Mouse (Mus musculus) cortical plate, adult 2 months (tissue): ENCODE data around the gene Zbtb20. TPM values are rescaled to one million over a fixed set of nuclear protein-coding genes. Genes with fewer than 3 reads are reported as not detected.
A peak's percentile ranks its signal among the peaks of the same experiment; 100 is the strongest.

Experiments used
- H3K27ac ChIP-seq: fragments of 200-500 bp; 2 replicates; pipeline ENCODE4 v1.5.1; 2012; ENCODE audit warnings: low read length, control low read depth, inconsistent platforms; ENCODE audit not compliant: insufficient read depth
- H3K4me1 ChIP-seq: fragments of 200-500 bp; 2 replicates; pipeline ENCODE4 v1.6.1; 2011; ENCODE audit warnings: low read length; ENCODE audit not compliant: control insufficient read depth, insufficient read depth
- H3K4me3 ChIP-seq: fragments of 200-500 bp; 2 replicates; pipeline ENCODE4 v1.5.1; 2011; ENCODE audit warnings: mild to moderate bottlenecking, low read length, control low read depth; ENCODE audit not compliant: insufficient read depth
- CTCF ChIP-seq: fragments of 200-500 bp; IDR thresholded peaks from 2 replicates; pipeline ENCODE4 v1.5.1; 2011; ENCODE audit warnings: mild to moderate bottlenecking, control low read depth, low read length; ENCODE audit not compliant: insufficient read depth; ENCODE audit errors: extremely low read depth
- POLR2A ChIP-seq: fragments of 200-500 bp; IDR thresholded peaks from 2 replicates; pipeline ENCODE4 v1.6.1; 2011; ENCODE audit warnings: mild to moderate bottlenecking, low read length, control low read depth; ENCODE audit not compliant: insufficient read depth; ENCODE audit errors: extremely low read depth
- polyA plus RNA-seq: library from polyadenylated mRNA; depleted of rRNA; stranded (reverse); fragments of >200 nt; gene quantifications from 2 replicates; pipeline ENCODE4 v1.2.3, GENCODE M21; 2012; rRNA removed

Zbtb20 gene
- polyA plus RNA-seq: 13.1 and 15.7 TPM in 2 replicates

DNA sequence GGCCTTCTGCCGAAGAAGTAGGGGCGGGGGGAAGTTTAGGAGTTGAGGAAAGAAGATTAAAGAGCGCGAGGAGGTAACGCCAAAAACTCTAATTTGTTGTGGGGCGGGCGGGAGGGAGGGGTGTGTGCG is at the start of gene Zbtb20:
Zbtb20 (plus strand) TSS at position 30 of the 129 bp plus-strand sequence.
- H3K27ac ChIP-seq: peak within 1 kb of the TSS; percentile 88
- TF ChIP-seq POLR2A (no peak), CTCF (no peak)
- peaks cover 1% of the 10 kb centered on the region; the same call in 1 of the 2 replicates for H3K4me1 ChIP-seq
- peak within 1 kb of the TSS; percentile 60 for H3K4me3 ChIP-seq

DNA sequence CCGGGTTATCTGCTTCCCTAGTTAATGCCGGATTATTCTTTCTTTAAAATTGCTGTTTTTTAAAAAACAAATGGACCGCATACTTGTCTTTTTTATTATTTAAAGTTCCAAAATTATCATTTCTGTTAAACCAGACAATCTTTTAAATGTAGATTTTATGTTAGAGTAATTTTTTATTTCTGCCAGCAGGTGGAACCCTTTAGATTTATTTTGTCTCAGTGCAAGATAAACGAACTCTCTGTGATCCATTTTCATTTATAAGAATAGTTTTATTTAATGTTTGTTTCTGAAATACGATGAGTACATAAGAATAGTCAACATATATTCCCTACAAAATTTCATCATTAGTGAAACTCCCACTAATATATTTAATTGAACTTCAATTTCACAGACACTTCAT is 39.7 kb upstream of the Zbtb20 start:
- H3K27ac ChIP-seq: no peak overlapping the region
- H3K4me3 ChIP-seq: no peak overlapping the region
- no peak for TF ChIP-seq CTCF
- no peak for TF ChIP-seq POLR2A
- no peaks in the 10 kb centered on the region for H3K4me1 ChIP-seq

DNA sequence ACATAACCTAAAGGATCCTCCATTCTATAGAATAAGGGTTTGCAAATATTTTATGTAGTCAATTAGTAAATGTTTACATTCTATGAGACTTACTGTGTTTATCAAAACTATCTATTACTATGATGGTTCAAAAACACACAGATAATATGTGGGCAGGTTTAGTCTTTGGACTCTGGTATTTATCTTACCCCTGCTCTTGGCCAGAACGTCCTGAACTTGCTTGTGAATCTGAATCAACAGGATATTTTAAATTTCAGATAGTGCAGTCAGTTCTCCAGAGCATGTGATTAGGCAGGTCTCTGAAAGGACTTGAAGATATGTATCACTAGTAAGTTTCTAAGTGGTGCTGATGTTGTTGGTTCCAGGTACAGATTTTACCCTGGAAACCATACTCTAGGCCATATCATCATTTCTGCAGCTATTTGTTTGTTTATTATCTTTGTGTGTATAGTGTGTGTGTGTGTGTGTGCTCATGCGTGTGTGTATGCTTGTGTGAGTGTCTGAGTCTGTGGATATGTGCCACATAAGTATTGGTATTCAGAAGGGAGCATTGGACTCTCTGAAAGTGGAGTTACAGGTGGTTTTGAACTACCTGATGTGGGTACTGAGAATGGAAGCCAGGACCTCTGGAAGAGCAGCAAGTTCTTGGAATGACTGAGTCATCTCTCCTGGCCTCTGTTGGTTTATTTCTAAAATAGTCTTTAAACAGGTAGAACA is 39.1 kb upstream of the Zbtb20 start:
- Histone ChIP-seq H3K27ac (no peak overlapping the region), H3K4me1 (no peaks in the 10 kb centered on the region), H3K4me3 (no peak overlapping the region)
- TF ChIP-seq POLR2A (no peak), CTCF (no peak)

DNA sequence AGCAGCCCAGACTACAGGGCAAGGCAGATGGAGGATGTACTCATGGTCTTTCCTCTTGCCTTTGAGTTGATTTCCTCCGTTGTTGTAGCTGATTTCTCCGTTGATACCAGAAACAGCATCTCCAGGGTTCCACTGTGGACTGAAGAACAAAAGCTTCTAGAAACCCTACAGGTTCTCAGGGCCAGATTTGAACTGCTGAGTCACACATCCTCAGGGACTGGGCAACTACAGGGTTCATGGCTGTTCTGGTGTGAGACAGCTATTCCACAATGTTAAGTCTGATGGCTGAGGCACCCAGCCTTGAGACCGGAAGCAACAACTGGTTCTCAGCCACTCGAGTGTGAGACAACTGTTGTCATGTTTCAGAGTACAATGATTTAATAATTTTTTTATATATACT is 37.5 kb upstream of the Zbtb20 start:
- TF ChIP-seq CTCF (no peak), POLR2A (no peak)
- H3K4me1 ChIP-seq: no peaks in the 10 kb centered on the region
- H3K4me3 ChIP-seq: no peak overlapping the region
- no peak overlapping the region for H3K27ac ChIP-seq

DNA sequence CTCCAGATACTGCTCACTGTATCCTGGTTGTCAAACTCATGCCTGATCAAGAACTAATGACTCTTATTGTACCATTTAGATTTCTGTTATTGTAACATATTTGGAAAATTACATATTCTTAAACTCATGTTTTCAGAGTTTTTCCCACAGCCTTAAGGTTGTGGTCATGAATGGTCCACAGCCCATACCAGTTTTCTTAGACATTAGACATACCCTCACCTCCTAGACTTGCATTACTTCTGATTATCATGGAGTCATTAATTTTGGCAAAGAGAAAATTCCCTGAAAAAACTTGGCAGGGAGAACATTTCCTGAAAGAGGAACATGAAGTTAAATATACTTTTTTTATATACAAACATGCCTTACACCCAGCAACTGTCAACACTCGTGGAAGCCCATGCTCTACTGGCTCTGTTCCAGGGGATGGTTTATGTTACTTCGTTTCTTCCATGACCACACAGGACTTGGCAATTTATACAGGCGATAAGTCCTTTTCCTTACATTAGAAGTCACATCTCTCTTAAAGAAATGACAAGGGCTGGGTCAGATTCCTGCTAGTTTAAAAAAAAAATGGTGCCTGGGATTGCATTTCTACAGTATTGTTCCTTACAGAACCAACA is 18.0 kb upstream of the Zbtb20 start:
- H3K4me1 ChIP-seq: no peaks in the 10 kb centered on the region
- no peak overlapping the region for H3K4me3 ChIP-seq
- H3K27ac ChIP-seq: no peak overlapping the region
- TF ChIP-seq CTCF (no peak), POLR2A (no peak)

DNA sequence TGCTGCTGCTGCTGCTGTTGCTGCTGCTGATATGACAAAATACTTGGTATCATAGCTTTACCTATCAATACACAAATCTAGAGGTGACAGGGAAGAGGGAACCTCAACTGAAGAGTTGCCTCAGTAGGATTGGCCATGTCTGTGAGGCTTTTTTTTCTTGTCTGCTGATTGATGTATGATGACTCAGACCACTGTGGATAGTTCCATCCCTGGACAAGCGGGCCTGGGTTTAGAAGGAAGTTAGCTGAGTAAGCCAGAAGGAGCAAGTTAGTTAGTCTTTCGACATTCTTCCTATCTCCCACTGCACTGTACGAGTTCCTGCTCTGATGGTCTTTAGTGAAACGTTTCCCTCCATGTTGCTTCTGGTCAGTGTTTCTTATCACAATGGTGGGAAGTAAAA is 16.4 kb upstream of the Zbtb20 start:
- H3K27ac ChIP-seq: no peak overlapping the region
- H3K4me1 ChIP-seq: no peaks in the 10 kb centered on the region
- H3K4me3 ChIP-seq: no peak overlapping the region
- TF ChIP-seq CTCF (no peak), POLR2A (no peak)

DNA sequence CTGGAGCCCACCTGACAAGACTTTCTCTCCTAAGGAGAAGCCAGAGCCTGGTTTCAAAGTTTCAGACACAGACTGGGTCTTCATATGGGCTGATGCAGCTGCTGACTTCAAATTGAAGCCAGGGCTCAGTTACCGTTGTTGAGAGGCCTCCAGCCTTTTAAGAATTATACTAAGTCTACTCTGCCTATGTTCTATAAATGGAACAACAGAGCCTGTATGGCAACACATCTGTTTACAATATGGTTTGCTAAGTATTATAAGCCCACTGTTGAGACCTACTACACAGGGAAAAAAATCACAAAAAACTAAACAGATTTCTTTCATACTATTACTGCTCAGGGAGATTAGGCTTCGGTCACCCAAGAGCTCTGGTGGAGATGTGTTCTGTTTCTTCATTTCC is 12.4 kb upstream of the Zbtb20 start:
- TF ChIP-seq POLR2A: no peak
- no peak for TF ChIP-seq CTCF
- H3K27ac ChIP-seq: no peak overlapping the region
- H3K4me1 ChIP-seq: no peaks in the 10 kb centered on the region
- no peak overlapping the region for H3K4me3 ChIP-seq

DNA sequence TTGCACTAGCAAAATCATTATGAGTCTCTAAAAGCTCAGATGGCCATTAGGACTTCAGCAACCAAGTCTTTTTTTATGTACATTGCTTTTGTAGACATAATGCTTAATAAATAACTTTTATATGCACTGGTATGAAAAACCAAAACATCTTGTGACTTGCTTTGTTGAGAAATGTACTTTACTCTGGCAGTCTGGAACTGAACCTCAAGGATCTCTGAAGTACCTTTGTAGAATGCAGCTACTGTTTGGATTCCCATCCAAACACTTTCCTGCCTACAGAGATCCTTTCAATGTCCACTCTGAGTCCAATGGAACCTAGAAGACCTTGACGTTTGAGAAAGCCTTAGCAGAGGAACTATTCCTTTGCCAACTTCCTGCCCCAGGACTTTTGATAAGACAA is 9.6 kb upstream of the Zbtb20 start:
- no peak overlapping the region for H3K4me3 ChIP-seq
- H3K4me1 ChIP-seq: no peaks in the 10 kb centered on the region
- H3K27ac ChIP-seq: no peak overlapping the region
- no peak for TF ChIP-seq CTCF
- no peak for TF ChIP-seq POLR2A

DNA sequence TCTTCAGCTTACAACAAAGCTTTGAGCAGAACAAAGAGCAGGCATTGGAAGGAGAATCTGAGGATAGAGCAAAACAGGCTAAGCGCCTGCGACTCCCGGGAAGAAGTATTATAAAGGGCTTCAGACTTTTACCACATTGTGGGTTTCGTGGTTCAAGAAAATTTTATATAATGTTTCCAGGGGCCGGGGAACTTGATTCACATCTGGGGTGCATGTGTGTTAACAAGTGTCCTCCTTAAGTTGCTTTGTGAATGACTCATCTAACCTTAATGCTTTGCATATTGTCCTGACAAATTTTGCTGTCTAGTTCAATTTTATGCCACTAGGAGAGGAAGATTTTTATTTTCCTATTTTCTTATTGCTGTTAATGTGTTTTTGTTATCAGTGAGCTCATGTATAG is 3.6 kb upstream of the Zbtb20 start:
- Histone ChIP-seq H3K4me3 (no peak overlapping the region), H3K4me1 (peaks cover 1% of the 10 kb centered on the region; the same call in 1 of the 2 replicates), H3K27ac (no peak overlapping the region)
- TF ChIP-seq CTCF: no peak
- TF ChIP-seq POLR2A: no peak

DNA sequence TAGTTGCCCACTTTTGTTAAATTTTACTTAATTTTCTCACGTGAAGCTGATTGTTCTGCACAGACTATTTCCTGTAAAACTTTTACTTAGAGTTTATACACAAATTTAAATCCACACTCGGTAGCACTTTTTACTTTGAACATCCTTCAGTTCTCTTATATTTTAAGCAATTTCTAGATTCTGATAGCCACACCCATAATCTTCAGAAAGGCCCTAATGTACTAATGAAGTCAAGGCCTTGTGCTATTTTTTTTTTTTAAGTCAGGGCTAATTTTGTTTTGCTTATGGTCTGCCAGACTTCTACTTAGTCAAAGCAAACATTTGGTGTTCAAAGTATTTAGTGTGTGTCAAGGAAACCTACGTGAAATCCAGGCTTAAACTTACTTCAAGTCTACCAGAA is 1.7 kb upstream of the Zbtb20 start:
- H3K27ac ChIP-seq: no peak overlapping the region
- H3K4me1 ChIP-seq: peaks cover 1% of the 10 kb centered on the region; the same call in 1 of the 2 replicates
- H3K4me3 ChIP-seq: no peak overlapping the region; the same call in 1 of the 2 replicates
- TF ChIP-seq CTCF (no peak), POLR2A (no peak)

DNA sequence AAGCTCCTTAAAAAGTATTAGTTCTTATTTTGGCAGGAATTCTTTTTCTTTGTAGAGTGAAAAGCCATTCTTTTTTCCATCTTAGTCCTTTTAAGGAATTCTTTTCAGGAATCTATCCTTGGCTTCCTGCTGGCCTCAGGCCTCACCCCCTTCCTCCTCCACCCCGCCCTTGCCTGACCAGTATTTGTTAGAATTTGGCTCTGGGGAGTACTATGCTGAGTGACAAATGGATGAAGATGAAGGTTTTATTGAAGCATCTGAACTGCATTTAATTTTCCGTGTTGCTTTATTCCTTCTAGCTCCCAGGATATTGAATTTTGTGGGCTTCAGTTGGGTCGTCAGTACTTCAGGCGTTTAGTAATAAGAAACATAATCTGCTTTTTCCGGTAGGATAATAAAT is 1.2 kb upstream of the Zbtb20 start:
- peak overlapping the region; percentile 88 for H3K27ac ChIP-seq
- H3K4me3 ChIP-seq: peak overlapping the region; percentile 58
- no peak for TF ChIP-seq POLR2A
- TF ChIP-seq CTCF: no peak
- H3K4me1 ChIP-seq: peaks cover 1% of the 10 kb centered on the region; the same call in 1 of the 2 replicates
